8 mouse cellular contexts compared by ENCODE assay signal in genomic region chr16:49289200-49290079, GRCm38 (mm10).
DNase-seq lines count a peak whose midpoint lies in the region; ATAC-seq lines count a peak whose summit lies in the region.

No protein-coding gene starts in this region.

- WGBS in heart, embryonic 10.5 days: 69% methylated on average over 10 of the region's 10 CpGs

- no peaks in the 10 kb centered on the region for H3K9me3 ChIP-seq in heart, embryonic 10.5 days

- H3K4me1 ChIP-seq in heart, embryonic 10.5 days: no peaks in the 10 kb centered on the region

- H3K27me3 ChIP-seq in heart, embryonic 10.5 days (ENCODE audit: insufficient read depth, poor library complexity, severe bottlenecking): no peaks in the 10 kb centered on the region

- H3K36me3 ChIP-seq in heart, embryonic 10.5 days: no peaks in the 10 kb centered on the region

- no peak for ATAC-seq in inflammation-experienced regulatory T-cells, adult 6 months

- peak; percentile 91 for DNase-seq in heart, adult 11 months
- no peak for DNase-seq in heart, embryonic 10.5 days (ENCODE audit: low spot score)
- peak; percentile 36 for DNase-seq in adrenal gland, postnatal 10 days
- DNase-seq in frontal cortex, postnatal 10 days (ENCODE audit: low spot score in 2 of 2): peak; percentile 11 to 13
- peak; percentile 9 to 27 for DNase-seq in kidney, postnatal 4 days
- DNase-seq in lung, postnatal 10 days: peak; percentile 40
- no peak for DNase-seq in retina, embryonic 14.5 days (ENCODE audit: low spot score)

- H3K27ac ChIP-seq in heart, embryonic 10.5 days: no peak overlapping the region

- H3K4me3 ChIP-seq in heart, embryonic 10.5 days: no peak overlapping the region

Comparison
In these comparisons a context has a peak if more than half of its experiments do, and no peak if none do; other contexts are left out.
1. DNase-seq: peak in heart, adult 11 months (single experiment), adrenal gland, postnatal 10 days (single experiment), frontal cortex, postnatal 10 days (2 of 2), kidney, postnatal 4 days (2 of 2) and lung, postnatal 10 days (single experiment); none in heart, embryonic 10.5 days (single experiment) and retina, embryonic 14.5 days (single experiment).